Mouse (Mus musculus) thymus, postnatal 0 days (tissue): ENCODE data around the gene Mmd2. TPM values are rescaled to one million over a fixed set of nuclear protein-coding genes. Genes with fewer than 3 reads are reported as not detected.

ENCODE experiments used
- DNase-seq: peaks from one replicate; pipeline ENCODE4 v3.0.0-alpha.2; 2015; ENCODE audit warnings: low spot score
- polyA plus RNA-seq: library from polyadenylated mRNA; unstranded; fragments of >200 nt; fragmentation: Nextera tagmentation; extraction: Ambion mirVana; gene quantifications from 2 replicates; pipeline ENCODE4 v1.2.1, GENCODE M21; 2015

Gene Mmd2
- polyA plus RNA-seq: 0.07 and 0.13 TPM in 2 replicates

- DNase-seq: no peak
These were observed at the start of gene Mmd2 for GRCm38 (mm10) chr5:142608259-142608988. Gene Mmd2, minus strand, starts transcription at chr5:142608800.

GRCm38 (mm10) chr5:142652266-142652665 lies 43.7 kb upstream of the Mmd2 start:
- no peak for DNase-seq

GRCm38 (mm10) chr5:142650794-142651497 lies 42.3 kb upstream of the Mmd2 start:
- DNase-seq: no peak

GRCm38 (mm10) chr5:142650390-142650789 lies 41.8 kb upstream of the Mmd2 start:
- DNase-seq: no peak

GRCm38 (mm10) chr5:142649460-142650050 lies 41.0 kb upstream of the Mmd2 start:
- DNase-seq: no peak

GRCm38 (mm10) chr5:142648162-142648561 lies 39.6 kb upstream of the Mmd2 start:
- no peak for DNase-seq

GRCm38 (mm10) chr5:142641331-142642051 lies 32.9 kb upstream of the Mmd2 start:
- no peak for DNase-seq

GRCm38 (mm10) chr5:142640088-142640487 lies 31.5 kb upstream of the Mmd2 start:
- DNase-seq: no peak

- DNase-seq: no peak
These were observed 29.2 kb upstream of the Mmd2 start for GRCm38 (mm10) chr5:142637823-142638222.

GRCm38 (mm10) chr5:142630224-142630623 lies 21.6 kb upstream of the Mmd2 start:
- peak; percentile 15 for DNase-seq

- DNase-seq: no peak
These were observed 21.0 kb upstream of the Mmd2 start for GRCm38 (mm10) chr5:142629663-142630025.

- DNase-seq: peak; percentile 98
These were observed 20.4 kb upstream of the Mmd2 start for GRCm38 (mm10) chr5:142628726-142629662.

- DNase-seq: no peak
These were observed 18.8 kb upstream of the Mmd2 start, which contains the start of gene Wipi2 for GRCm38 (mm10) chr5:142627398-142627797. Gene Wipi2, plus strand, starts transcription at chr5:142627698.

GRCm38 (mm10) chr5:142623080-142623479 lies 14.5 kb upstream of the Mmd2 start:
- no peak for DNase-seq

GRCm38 (mm10) chr5:142622134-142622533 lies 13.5 kb upstream of the Mmd2 start:
- no peak for DNase-seq

- DNase-seq: no peak
These were observed 12.8 kb upstream of the Mmd2 start for GRCm38 (mm10) chr5:142621421-142621820.

- DNase-seq: peak; percentile 34
These were observed 11.3 kb upstream of the Mmd2 start for GRCm38 (mm10) chr5:142619866-142620265.

- DNase-seq: no peak
These were observed 7.7 kb upstream of the Mmd2 start for GRCm38 (mm10) chr5:142616326-142616725.

- no peak for DNase-seq
These were observed 7.0 kb upstream of the Mmd2 start for GRCm38 (mm10) chr5:142615638-142616037.

GRCm38 (mm10) chr5:142614513-142614912 lies 5.9 kb upstream of the Mmd2 start:
- no peak for DNase-seq

GRCm38 (mm10) chr5:142610362-142610761 lies 1.8 kb upstream of the Mmd2 start:
- no peak for DNase-seq
